Mouse (Mus musculus): ENCODE data around the gene Tenm2.

Tenm2 gene

GRCm38 (mm10) chr11:36902302-36902701 is 333.5 kb downstream of the Tenm2 start:
- DNase-seq (ENCODE audit: low spot score) = no peak

GRCm38 (mm10) chr11:36893061-36893460 is 342.7 kb downstream of the Tenm2 start:
- DNase-seq (ENCODE audit: low spot score) = no peak

- no peak for DNase-seq (ENCODE audit: low spot score)
Observed at GRCm38 (mm10) chr11:36891106-36891505, 344.7 kb downstream of the Tenm2 start.

GRCm38 (mm10) chr11:36887490-36887889 is 348.3 kb downstream of the Tenm2 start:
- no peak for DNase-seq (ENCODE audit: low spot score)

GRCm38 (mm10) chr11:36886147-36886546 is 349.6 kb downstream of the Tenm2 start:
- no peak for DNase-seq (ENCODE audit: low spot score)

GRCm38 (mm10) chr11:36872961-36873360 is 362.8 kb downstream of the Tenm2 start:
- DNase-seq (ENCODE audit: low spot score) = no peak

GRCm38 (mm10) chr11:36870548-36870947 is 365.2 kb downstream of the Tenm2 start:
- no peak for DNase-seq (ENCODE audit: low spot score)

- DNase-seq (ENCODE audit: low spot score) = no peak
Observed at GRCm38 (mm10) chr11:36851690-36852089, 384.1 kb downstream of the Tenm2 start.

GRCm38 (mm10) chr11:36847451-36847850 is 388.3 kb downstream of the Tenm2 start:
- no peak for DNase-seq (ENCODE audit: low spot score)

- DNase-seq (ENCODE audit: low spot score) = no peak
Observed at GRCm38 (mm10) chr11:36832855-36833254, 402.9 kb downstream of the Tenm2 start.

- DNase-seq (ENCODE audit: low spot score) = no peak
Observed at GRCm38 (mm10) chr11:36831511-36831910, 404.3 kb downstream of the Tenm2 start.

- no peak for DNase-seq (ENCODE audit: low spot score)
Observed at GRCm38 (mm10) chr11:36824666-36825065, 411.1 kb downstream of the Tenm2 start.

- no peak for DNase-seq (ENCODE audit: low spot score)
Observed at GRCm38 (mm10) chr11:36804615-36805014, 431.1 kb downstream of the Tenm2 start.

GRCm38 (mm10) chr11:36802208-36802631 is 433.5 kb downstream of the Tenm2 start:
- DNase-seq (ENCODE audit: low spot score) = no peak

- no peak for DNase-seq (ENCODE audit: low spot score)
Observed at GRCm38 (mm10) chr11:36801683-36802082, 434.1 kb downstream of the Tenm2 start.

- DNase-seq (ENCODE audit: low spot score) = no peak
Observed at GRCm38 (mm10) chr11:36799409-36799808, 436.4 kb downstream of the Tenm2 start.

GRCm38 (mm10) chr11:36758009-36758408 is 477.8 kb downstream of the Tenm2 start:
- DNase-seq (ENCODE audit: low spot score) = no peak

GRCm38 (mm10) chr11:36746286-36746685 is 489.5 kb downstream of the Tenm2 start:
- DNase-seq (ENCODE audit: low spot score) = no peak

GRCm38 (mm10) chr11:36727800-36728199 is 508.0 kb downstream of the Tenm2 start:
- DNase-seq (ENCODE audit: low spot score) = no peak

GRCm38 (mm10) chr11:36702881-36703280 is 532.9 kb downstream of the Tenm2 start:
- no peak for DNase-seq (ENCODE audit: low spot score)

GRCm38 (mm10) chr11:36700951-36701350 is 534.8 kb downstream of the Tenm2 start:
- no peak for DNase-seq (ENCODE audit: low spot score)

- no peak for DNase-seq (ENCODE audit: low spot score)
Observed at GRCm38 (mm10) chr11:36700131-36700530, 535.6 kb downstream of the Tenm2 start.

- DNase-seq (ENCODE audit: low spot score) = no peak
Observed at GRCm38 (mm10) chr11:36698268-36698667, 537.5 kb downstream of the Tenm2 start.

- no peak for DNase-seq (ENCODE audit: low spot score)
Observed at GRCm38 (mm10) chr11:36697816-36698215, 537.9 kb downstream of the Tenm2 start.
